Mouse (Mus musculus): ENCODE measurements around the gene Znrf2. TPM values are rescaled to one million over a fixed set of nuclear protein-coding genes. Genes with fewer than 3 reads are reported as not detected.
A peak's percentile ranks its signal among the peaks of the same experiment; 100 is the strongest.

Znrf2 gene
- polyA plus RNA-seq, 1 experiment from 2014 or later = 5.3 TPM

- Histone ChIP-seq H3K27me3 (replicated peaks; ENCODE audit: control insufficient read depth, insufficient read depth, low read length) (no peaks in the 10 kb centered on the region), H3K4me3 (ENCODE audit: low read length) (no peak overlapping the region), H3K9me3 (ENCODE audit: control insufficient read depth, low read length) (no peaks in the 10 kb centered on the region), H3K4me2 (ENCODE audit: low read length) (no peak overlapping the region), H3K36me3 (ENCODE audit: control insufficient read depth, insufficient read depth, low read length) (no peaks in the 10 kb centered on the region), H3K9ac (ENCODE audit: low read depth, low read length) (no peak overlapping the region), H3K4me1 (ENCODE audit: control insufficient read depth, insufficient read depth, low read depth, low read length) (no peaks in the 10 kb centered on the region), H3K27ac (ENCODE audit: low read depth, low read length) (no peak overlapping the region)
- WGBS = 88% methylated on average over 10 of the region's 10 CpGs
- ATAC-seq = peak; percentile 74
Observed at GRCm38 (mm10) chr6:54906053-54907040, 89.6 kb downstream of the Znrf2 start.

GRCm38 (mm10) chr6:54914977-54915376 lies 98.3 kb downstream of the Znrf2 start:
- no peak overlapping the region for H3K4me2 ChIP-seq (ENCODE audit: low read length)
- no peaks in the 10 kb centered on the region for H3K9me3 ChIP-seq (ENCODE audit: control insufficient read depth, low read length)
- H3K9ac ChIP-seq (ENCODE audit: low read depth, low read length) = no peak overlapping the region
- H3K36me3 ChIP-seq (ENCODE audit: control insufficient read depth, insufficient read depth, low read length) = no peaks in the 10 kb centered on the region
- H3K4me3 ChIP-seq (ENCODE audit: low read length) = no peak overlapping the region
- no peak overlapping the region for H3K27ac ChIP-seq (ENCODE audit: low read depth, low read length)
- no peak for ATAC-seq
- no peaks in the 10 kb centered on the region for H3K27me3 ChIP-seq (replicated peaks; ENCODE audit: control insufficient read depth, insufficient read depth, low read length)
- WGBS = 96% methylated on average over 4 of the region's 4 CpGs
- H3K4me1 ChIP-seq (ENCODE audit: control insufficient read depth, insufficient read depth, low read depth, low read length) = no peaks in the 10 kb centered on the region

GRCm38 (mm10) chr6:54916163-54916562 lies 99.4 kb downstream of the Znrf2 start:
- WGBS = 62% methylated on average over 4 of the region's 4 CpGs
- Histone ChIP-seq H3K9me3 (ENCODE audit: control insufficient read depth, low read length) (no peaks in the 10 kb centered on the region), H3K4me1 (ENCODE audit: control insufficient read depth, insufficient read depth, low read depth, low read length) (no peaks in the 10 kb centered on the region), H3K9ac (ENCODE audit: low read depth, low read length) (no peak overlapping the region), H3K27ac (ENCODE audit: low read depth, low read length) (no peak overlapping the region), H3K27me3 (replicated peaks; ENCODE audit: control insufficient read depth, insufficient read depth, low read length) (no peaks in the 10 kb centered on the region), H3K36me3 (ENCODE audit: control insufficient read depth, insufficient read depth, low read length) (no peaks in the 10 kb centered on the region), H3K4me3 (ENCODE audit: low read length) (no peak overlapping the region), H3K4me2 (ENCODE audit: low read length) (no peak overlapping the region)
- no peak for ATAC-seq

GRCm38 (mm10) chr6:54916941-54917340 lies 100.2 kb downstream of the Znrf2 start:
- no peaks in the 10 kb centered on the region for H3K4me1 ChIP-seq (ENCODE audit: control insufficient read depth, insufficient read depth, low read depth, low read length)
- H3K36me3 ChIP-seq (ENCODE audit: control insufficient read depth, insufficient read depth, low read length) = no peaks in the 10 kb centered on the region
- H3K4me2 ChIP-seq (ENCODE audit: low read length) = no peak overlapping the region
- WGBS = 78% methylated on average over 4 of the region's 4 CpGs
- H3K4me3 ChIP-seq (ENCODE audit: low read length) = no peak overlapping the region
- no peaks in the 10 kb centered on the region for H3K27me3 ChIP-seq (replicated peaks; ENCODE audit: control insufficient read depth, insufficient read depth, low read length)
- ATAC-seq = no peak
- no peak overlapping the region for H3K27ac ChIP-seq (ENCODE audit: low read depth, low read length)
- H3K9ac ChIP-seq (ENCODE audit: low read depth, low read length) = no peak overlapping the region
- H3K9me3 ChIP-seq (ENCODE audit: control insufficient read depth, low read length) = no peaks in the 10 kb centered on the region

GRCm38 (mm10) chr6:54917523-54917922 lies 100.8 kb downstream of the Znrf2 start:
- Histone ChIP-seq H3K9me3 (ENCODE audit: control insufficient read depth, low read length) (no peaks in the 10 kb centered on the region), H3K4me3 (ENCODE audit: low read length) (no peak overlapping the region), H3K4me1 (ENCODE audit: control insufficient read depth, insufficient read depth, low read depth, low read length) (no peaks in the 10 kb centered on the region), H3K9ac (ENCODE audit: low read depth, low read length) (no peak overlapping the region), H3K27ac (ENCODE audit: low read depth, low read length) (no peak overlapping the region), H3K36me3 (ENCODE audit: control insufficient read depth, insufficient read depth, low read length) (no peaks in the 10 kb centered on the region), H3K27me3 (replicated peaks; ENCODE audit: control insufficient read depth, insufficient read depth, low read length) (no peaks in the 10 kb centered on the region), H3K4me2 (ENCODE audit: low read length) (no peak overlapping the region)
- 46% methylated on average over 4 of the region's 4 CpGs for WGBS
- no peak for ATAC-seq

- 90% methylated on average over 5 of the region's 5 CpGs for WGBS
- Histone ChIP-seq H3K27me3 (replicated peaks; ENCODE audit: control insufficient read depth, insufficient read depth, low read length) (no peaks in the 10 kb centered on the region), H3K4me1 (ENCODE audit: control insufficient read depth, insufficient read depth, low read depth, low read length) (no peaks in the 10 kb centered on the region), H3K36me3 (ENCODE audit: control insufficient read depth, insufficient read depth, low read length) (no peaks in the 10 kb centered on the region), H3K9ac (ENCODE audit: low read depth, low read length) (no peak overlapping the region), H3K9me3 (ENCODE audit: control insufficient read depth, low read length) (no peaks in the 10 kb centered on the region), H3K4me2 (ENCODE audit: low read length) (no peak overlapping the region), H3K4me3 (ENCODE audit: low read length) (no peak overlapping the region), H3K27ac (ENCODE audit: low read depth, low read length) (no peak overlapping the region)
- ATAC-seq = no peak
Observed at GRCm38 (mm10) chr6:54918521-54918920, 101.8 kb downstream of the Znrf2 start.

- 94% methylated on average over 16 of the region's 16 CpGs for WGBS
- no peak overlapping the region for H3K4me3 ChIP-seq (ENCODE audit: low read length)
- H3K36me3 ChIP-seq (ENCODE audit: control insufficient read depth, insufficient read depth, low read length) = no peaks in the 10 kb centered on the region
- no peaks in the 10 kb centered on the region for H3K27me3 ChIP-seq (replicated peaks; ENCODE audit: control insufficient read depth, insufficient read depth, low read length)
- H3K9me3 ChIP-seq (ENCODE audit: control insufficient read depth, low read length) = no peaks in the 10 kb centered on the region
- H3K9ac ChIP-seq (ENCODE audit: low read depth, low read length) = no peak overlapping the region
- no peak overlapping the region for H3K27ac ChIP-seq (ENCODE audit: low read depth, low read length)
- no peak for ATAC-seq
- no peaks in the 10 kb centered on the region for H3K4me1 ChIP-seq (ENCODE audit: control insufficient read depth, insufficient read depth, low read depth, low read length)
- no peak overlapping the region for H3K4me2 ChIP-seq (ENCODE audit: low read length)
Observed at GRCm38 (mm10) chr6:54924538-54924937, 107.8 kb downstream of the Znrf2 start.

- Histone ChIP-seq H3K27me3 (replicated peaks; ENCODE audit: control insufficient read depth, insufficient read depth, low read length) (no peaks in the 10 kb centered on the region), H3K9me3 (ENCODE audit: control insufficient read depth, low read length) (no peaks in the 10 kb centered on the region), H3K27ac (ENCODE audit: low read depth, low read length) (no peak overlapping the region), H3K4me3 (ENCODE audit: low read length) (no peak overlapping the region), H3K4me2 (ENCODE audit: low read length) (no peak overlapping the region), H3K4me1 (ENCODE audit: control insufficient read depth, insufficient read depth, low read depth, low read length) (no peaks in the 10 kb centered on the region), H3K36me3 (ENCODE audit: control insufficient read depth, insufficient read depth, low read length) (no peaks in the 10 kb centered on the region), H3K9ac (ENCODE audit: low read depth, low read length) (no peak overlapping the region)
- 80% methylated on average over 7 of the region's 7 CpGs for WGBS
- ATAC-seq = no peak
Observed at GRCm38 (mm10) chr6:54925736-54926440, 109.2 kb downstream of the Znrf2 start.

GRCm38 (mm10) chr6:54926899-54927298 lies 110.2 kb downstream of the Znrf2 start:
- no peak for ATAC-seq
- H3K27ac ChIP-seq (ENCODE audit: low read depth, low read length) = no peak overlapping the region
- no peaks in the 10 kb centered on the region for H3K36me3 ChIP-seq (ENCODE audit: control insufficient read depth, insufficient read depth, low read length)
- 68% methylated on average over 2 of the region's 2 CpGs for WGBS
- no peak overlapping the region for H3K4me2 ChIP-seq (ENCODE audit: low read length)
- H3K9ac ChIP-seq (ENCODE audit: low read depth, low read length) = no peak overlapping the region
- H3K27me3 ChIP-seq (replicated peaks; ENCODE audit: control insufficient read depth, insufficient read depth, low read length) = no peaks in the 10 kb centered on the region
- H3K9me3 ChIP-seq (ENCODE audit: control insufficient read depth, low read length) = no peaks in the 10 kb centered on the region
- no peaks in the 10 kb centered on the region for H3K4me1 ChIP-seq (ENCODE audit: control insufficient read depth, insufficient read depth, low read depth, low read length)
- H3K4me3 ChIP-seq (ENCODE audit: low read length) = no peak overlapping the region

Measured in hindbrain, embryonic 16.5 days (tissue).